Mouse (Mus musculus) heart, postnatal 0 days (tissue): ENCODE measurements around the gene Xbp1. TPM values are rescaled to one million over a fixed set of nuclear protein-coding genes. Genes with fewer than 3 reads are reported as not detected.

ENCODE experiments used
- ATAC-seq: fragments of 200-750 bp; cut with Nextera tagmentation; 2 replicates; pipeline ENCODE4 v1.8.0; 2017; ENCODE audit warnings: low read depth, moderate number of reproducible peaks, moderate library complexity; ENCODE audit not compliant: insufficient read depth
- DNase-seq: peaks from one replicate; pipeline ENCODE4 v3.0.0-alpha.2; 2016; ENCODE audit warnings: low spot score
- H3K27ac ChIP-seq: fragments of 300-500 bp; sonication (generic); 2 replicates; pipeline ENCODE4 v1.5.1; 2014; ENCODE audit warnings: low read depth, mild to moderate bottlenecking
- H3K27me3 ChIP-seq: fragments of 300-500 bp; sonication (generic); 2 replicates; pipeline ENCODE4 v1.6.1; 2014; ENCODE audit warnings: low read length, mixed read lengths; ENCODE audit not compliant: control insufficient read depth, insufficient read depth
- H3K36me3 ChIP-seq: fragments of 300-500 bp; sonication (generic); replicated peaks from 2 replicates; pipeline ENCODE4 v1.6.1; 2014; ENCODE audit warnings: low read length, mixed read lengths; ENCODE audit not compliant: control insufficient read depth, insufficient read depth
- H3K4me1 ChIP-seq: fragments of 300-500 bp; sonication (generic); 2 replicates; pipeline ENCODE4 v1.6.1; 2014; ENCODE audit warnings: antibody characterized with exemption; ENCODE audit not compliant: control insufficient read depth, insufficient read depth
- H3K4me2 ChIP-seq: fragments of 300-500 bp; sonication (generic); 2 replicates; pipeline ENCODE4 v1.6.1; 2014; ENCODE audit warnings: low read depth, mild to moderate bottlenecking, low read length, moderate library complexity
- H3K4me3 ChIP-seq: fragments of 300-500 bp; sonication (generic); 2 replicates; pipeline ENCODE4 v1.5.1; 2014; ENCODE audit warnings: low read depth, low read length
- H3K9ac ChIP-seq: fragments of 300-500 bp; sonication (generic); replicated peaks from 2 replicates; pipeline ENCODE4 v1.6.1; 2014; ENCODE audit warnings: low read depth, low read length, mixed read lengths
- H3K9me3 ChIP-seq: fragments of 300-500 bp; sonication (generic); replicated peaks from 2 replicates; pipeline ENCODE4 v1.6.1; 2016; ENCODE audit warnings: low read length; ENCODE audit not compliant: control insufficient read depth
- CTCF ChIP-seq: IDR thresholded peaks from 2 replicates; pipeline ENCODE4 v1.5.1; 2016; ENCODE audit warnings: antibody characterized with exemption, control low read depth, low read depth
- EP300 ChIP-seq: IDR thresholded peaks from 2 replicates; pipeline ENCODE4 v1.6.1; 2016; ENCODE audit warnings: antibody characterized with exemption, low read depth
- WGBS: fragments of 180-500 bp; shearing (Covaris S2); extraction: QIAGEN DNeasy Blood & Tissue Kit; methylation state at CpG from one replicate; pipeline ENCODE4 v1.1.7; 2014; 5-methylcytosine and 5-hydroxymethylcytosine counted together
- polyA plus RNA-seq: library from polyadenylated mRNA; unstranded; fragments of >200 nt; fragmentation: Nextera tagmentation; extraction: Ambion mirVana; gene quantifications from 2 replicates; pipeline ENCODE4 v1.2.1, GENCODE M21; 2015
- total RNA-seq: library from RNA; depleted of rRNA; stranded (reverse); fragments of >200 nt; gene quantifications from 2 replicates; pipeline ENCODE4 v1.2.3, GENCODE M21; 2014; ENCODE audit warnings: low replicate concordance

Gene Xbp1
- total and polyA plus RNA-seq, 2 experiments from 2014 or later, result 70.7 to 90.7 TPM

- Histone ChIP-seq H3K36me3 (no peaks in the 10 kb centered on the region), H3K9me3 (no peaks in the 10 kb centered on the region), H3K4me1 (no peaks in the 10 kb centered on the region), H3K4me3 (no peak overlapping the region), H3K27ac (no peak overlapping the region), H3K9ac (no peak overlapping the region), H3K4me2 (no peak overlapping the region), H3K27me3 (no peaks in the 10 kb centered on the region)
- DNase-seq, result no peak
- no peak for ATAC-seq
- 68% methylated on average over 6 of the region's 6 CpGs for WGBS
- TF ChIP-seq EP300 (no peak), CTCF (no peak)
These were observed 5.3 kb upstream of the Xbp1 start for GRCm38 (mm10) chr11:5515196-5515595.

DNA sequence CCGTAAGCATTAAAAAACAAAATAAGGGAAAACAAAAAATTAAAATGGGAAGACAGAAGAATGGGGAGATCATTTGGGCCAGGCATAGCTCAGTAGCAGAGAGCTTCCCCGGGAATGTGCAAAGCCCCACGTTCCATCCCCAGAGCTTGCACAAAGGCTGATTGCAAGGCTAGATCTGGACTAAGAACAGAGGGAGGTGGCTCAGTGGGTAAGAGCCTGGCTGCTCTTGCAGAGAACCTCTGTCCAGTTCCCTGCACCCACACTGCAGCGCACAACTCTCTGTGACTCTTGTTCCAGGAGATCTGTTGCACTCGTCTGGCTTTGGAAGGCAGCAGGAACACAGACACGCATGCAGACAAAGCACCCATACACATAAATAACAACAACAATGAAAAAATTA, 4.8 kb upstream of the Xbp1 start:
- TF ChIP-seq CTCF (no peak), EP300 (no peak)
- 76% methylated on average over 6 of the region's 6 CpGs for WGBS
- Histone ChIP-seq H3K4me1 (no peaks in the 10 kb centered on the region), H3K9me3 (no peaks in the 10 kb centered on the region), H3K9ac (no peak overlapping the region), H3K4me3 (no peak overlapping the region), H3K4me2 (no peak overlapping the region), H3K27ac (no peak overlapping the region), H3K36me3 (no peaks in the 10 kb centered on the region), H3K27me3 (no peaks in the 10 kb centered on the region)
- no peak for ATAC-seq
- no peak for DNase-seq

DNA sequence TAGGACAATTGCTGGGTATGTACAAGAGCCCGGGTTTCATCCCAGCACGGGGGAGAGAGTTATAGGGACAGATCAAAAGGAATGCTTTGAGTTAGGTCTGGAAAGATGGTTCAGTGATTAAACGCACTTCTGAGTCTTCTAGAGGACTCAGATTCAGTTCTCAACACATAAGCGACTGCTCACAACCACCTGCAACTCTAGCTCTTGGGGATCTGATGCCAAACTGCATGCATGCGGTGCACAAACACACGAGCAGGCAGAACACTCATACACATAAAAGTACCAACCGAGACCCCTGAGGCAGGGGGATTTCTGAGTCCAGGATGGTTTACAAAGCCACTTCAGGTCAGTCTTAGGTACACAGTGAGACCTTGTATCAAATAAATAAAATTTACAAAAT, 4.3 kb upstream of the Xbp1 start:
- H3K27ac ChIP-seq, result no peak overlapping the region
- TF ChIP-seq CTCF, result no peak
- TF ChIP-seq EP300, result no peak
- H3K9me3 ChIP-seq, result no peaks in the 10 kb centered on the region
- no peaks in the 10 kb centered on the region for H3K27me3 ChIP-seq
- no peak overlapping the region for H3K9ac ChIP-seq
- no peaks in the 10 kb centered on the region for H3K4me1 ChIP-seq
- DNase-seq, result no peak
- no peak for ATAC-seq
- H3K36me3 ChIP-seq, result no peaks in the 10 kb centered on the region
- no peak overlapping the region for H3K4me2 ChIP-seq
- WGBS, result 82% methylated on average over 7 of the region's 7 CpGs
- no peak overlapping the region for H3K4me3 ChIP-seq

GRCm38 (mm10) chr11:5516617-5517016, 3.8 kb upstream of the Xbp1 start:
- H3K9me3 ChIP-seq, result no peaks in the 10 kb centered on the region
- WGBS, result 90% methylated on average over 14 of the region's 14 CpGs
- H3K4me1 ChIP-seq, result no peaks in the 10 kb centered on the region
- no peaks in the 10 kb centered on the region for H3K27me3 ChIP-seq
- H3K4me2 ChIP-seq, result no peak overlapping the region
- H3K27ac ChIP-seq, result no peak overlapping the region
- no peaks in the 10 kb centered on the region for H3K36me3 ChIP-seq
- TF ChIP-seq EP300 (no peak), CTCF (no peak)
- H3K4me3 ChIP-seq, result no peak overlapping the region
- DNase-seq, result no peak
- no peak overlapping the region for H3K9ac ChIP-seq
- no peak for ATAC-seq

DNA sequence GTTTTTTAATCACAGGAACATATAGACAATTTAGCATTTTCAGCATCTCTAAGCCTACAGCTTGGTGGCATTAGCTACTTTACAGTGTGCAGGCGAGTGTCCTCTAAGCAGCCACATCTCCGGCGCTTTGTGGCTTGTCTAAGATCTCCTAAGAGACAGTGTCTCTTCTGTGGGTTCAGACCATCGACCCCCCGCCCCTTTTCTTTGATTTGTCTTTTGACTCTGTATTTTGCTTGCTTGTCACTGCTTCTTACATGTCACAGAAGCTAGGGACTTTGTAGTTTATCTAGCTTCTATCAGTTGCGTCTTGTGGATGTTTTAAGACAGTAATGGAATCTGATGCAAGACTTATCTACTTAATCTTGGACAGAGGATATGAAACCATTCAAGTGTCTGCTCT, 3.1 kb upstream of the Xbp1 start:
- Histone ChIP-seq H3K4me2 (no peak overlapping the region), H3K9ac (no peak overlapping the region), H3K27ac (no peak overlapping the region), H3K27me3 (no peaks in the 10 kb centered on the region), H3K4me3 (no peak overlapping the region), H3K4me1 (0 out of 2 replicates have a peak, but pooled peaks cover 3% of the 10 kb centered on the region), H3K9me3 (no peaks in the 10 kb centered on the region), H3K36me3 (0 out of 2 replicates have a peak, but pooled peaks cover 2% of the 10 kb centered on the region)
- no peak for ATAC-seq
- DNase-seq, result no peak
- TF ChIP-seq CTCF (no peak), EP300 (no peak)
- 71% methylated on average over 6 of the region's 6 CpGs for WGBS

DNA sequence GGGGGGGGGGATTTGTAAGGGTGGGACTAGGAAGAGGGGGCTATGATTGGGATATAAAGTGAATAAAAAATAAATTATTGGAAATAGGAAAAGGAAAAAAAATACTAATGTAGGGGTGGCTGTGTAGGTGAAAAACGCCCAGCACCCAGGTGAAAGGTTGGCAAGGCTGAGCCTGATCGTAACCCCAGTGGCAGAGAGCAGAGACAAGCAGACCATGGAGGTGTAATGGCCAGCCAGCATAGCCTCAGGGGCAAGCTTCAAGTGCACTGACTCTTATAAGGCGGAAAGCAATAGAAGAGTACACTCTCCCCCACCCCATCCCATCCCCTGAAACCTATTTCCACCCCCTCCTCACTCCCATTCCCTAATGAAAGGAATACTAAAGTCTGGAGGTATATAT, 778 bp upstream of the Xbp1 start:
- peak overlapping the region; percentile 68; the same call in 1 of the 2 replicates for H3K4me2 ChIP-seq
- peak overlapping the region; percentile 96 for H3K27ac ChIP-seq
- no peak overlapping the region for H3K9ac ChIP-seq
- H3K36me3 ChIP-seq, result peaks cover 26% of the 10 kb centered on the region
- no peaks in the 10 kb centered on the region for H3K9me3 ChIP-seq
- ATAC-seq, result no peak
- TF ChIP-seq CTCF, result no peak
- TF ChIP-seq EP300, result no peak
- DNase-seq, result no peak
- 67% methylated on average over 3 of the region's 3 CpGs for WGBS
- no peak overlapping the region for H3K4me3 ChIP-seq
- H3K4me1 ChIP-seq, result 0 out of 2 replicates have a peak, but pooled peaks cover 3% of the 10 kb centered on the region
- H3K27me3 ChIP-seq, result no peaks in the 10 kb centered on the region
